Mouse (Mus musculus) cerebellum, adult 2 months (tissue): ENCODE results near the gene Maml3. TPM values are rescaled to one million over a fixed set of nuclear protein-coding genes. Genes with fewer than 3 reads are reported as not detected.

Experiments used
- DNase-seq, 2 experiments: peaks; one replicate each; pipeline ENCODE4 v3.0.0; 2021
- H3K27ac ChIP-seq: fragments of 200-500 bp; 2 replicates; pipeline ENCODE4 v1.5.1; 2012; ENCODE audit warnings: low read length, control low read depth, inconsistent platforms; ENCODE audit not compliant: insufficient read depth
- H3K27me3 ChIP-seq: fragments of 200-500 bp; 2 replicates; pipeline ENCODE4 v1.6.1; 2012; ENCODE audit warnings: inconsistent platforms, mild to moderate bottlenecking, low read length, moderate library complexity; ENCODE audit not compliant: control insufficient read depth, insufficient read depth
- H3K4me1 ChIP-seq: fragments of 200-500 bp; 2 replicates; pipeline ENCODE4 v1.6.1; 2011; ENCODE audit warnings: low read length; ENCODE audit not compliant: control insufficient read depth, insufficient read depth
- H3K4me3 ChIP-seq: fragments of 200-500 bp; replicated peaks from 2 replicates; pipeline ENCODE3; 2011; ENCODE audit warnings: mild to moderate bottlenecking, low read depth, low read length, control low read depth; ENCODE audit not compliant: insufficient read depth
- CTCF ChIP-seq: fragments of 200-500 bp; IDR thresholded peaks from 2 replicates; pipeline ENCODE4 v1.5.1; 2011; ENCODE audit warnings: low read depth, mild to moderate bottlenecking, control low read depth, low read length, moderate library complexity, borderline replicate concordance; ENCODE audit not compliant: insufficient read depth
- POLR2A ChIP-seq: fragments of 200-500 bp; IDR thresholded peaks from 2 replicates; pipeline ENCODE4 v1.6.1; 2011; ENCODE audit warnings: low read length, control low read depth, borderline replicate concordance; ENCODE audit not compliant: insufficient read depth
- WGBS: fragments of 180-500 bp; shearing (Covaris S2); methylation state at CpG from one replicate; pipeline ENCODE4 v1.1.7; 2018; 5-methylcytosine and 5-hydroxymethylcytosine counted together
- polyA plus RNA-seq: library from polyadenylated mRNA; depleted of rRNA; stranded (reverse); fragments of >200 nt; gene quantifications from 2 replicates; pipeline ENCODE4 v1.2.3, GENCODE M21; 2012

Maml3 gene
- polyA plus RNA-seq, 1 experiment: 6.5 TPM

- Histone ChIP-seq H3K4me1 (no peaks in the 10 kb centered on the region; the same call in 1 of the 2 replicates), H3K4me3 (peak overlapping the region; percentile 77), H3K27me3 (no peaks in the 10 kb centered on the region), H3K27ac (peak overlapping the region; percentile 82)
- TF ChIP-seq POLR2A (0 out of 2 replicates have a peak, but pooled peaks have one; percentile 21), CTCF (no peak)
- WGBS: 1% methylated on average over 50 of the region's 57 CpGs
- peak; percentile 90 to 93 for DNase-seq
Observed at GRCm38 (mm10) chr3:52101977-52102600, 2.8 kb downstream of the Maml3 start.

GRCm38 (mm10) chr3:52101401-52101976, 3.4 kb downstream of the Maml3 start:
- DNase-seq: no peak
- Histone ChIP-seq H3K27me3 (no peaks in the 10 kb centered on the region), H3K4me3 (peak overlapping the region; percentile 77), H3K4me1 (no peaks in the 10 kb centered on the region; the same call in 1 of the 2 replicates), H3K27ac (peak overlapping the region; percentile 82)
- TF ChIP-seq CTCF (no peak), POLR2A (no peak; the same call in 1 of the 2 replicates)
- WGBS: 1% methylated on average over 14 of the region's 14 CpGs

- peak in 1 of 2 experiments; percentile 36 for DNase-seq
- WGBS: 22% methylated on average over 9 of the region's 9 CpGs
- TF ChIP-seq CTCF: no peak
- TF ChIP-seq POLR2A: no peak
- no peaks in the 10 kb centered on the region for H3K27me3 ChIP-seq
- H3K4me3 ChIP-seq: no peak overlapping the region
- no peak overlapping the region for H3K27ac ChIP-seq
- no peaks in the 10 kb centered on the region; the same call in 1 of the 2 replicates for H3K4me1 ChIP-seq
Observed at GRCm38 (mm10) chr3:52100926-52101325, 4.0 kb downstream of the Maml3 start.

GRCm38 (mm10) chr3:52100306-52100705, 4.6 kb downstream of the Maml3 start:
- WGBS: 19% methylated on average over 4 of the region's 4 CpGs
- Histone ChIP-seq H3K27ac (no peak overlapping the region; the same call in 1 of the 2 replicates), H3K4me1 (peaks cover 1% of the 10 kb centered on the region; the same call in 1 of the 2 replicates)

GRCm38 (mm10) chr3:52099286-52099685, 5.6 kb downstream of the Maml3 start:
- 96% methylated on average over 1 of the region's 1 CpGs for WGBS
- H3K4me1 ChIP-seq: peaks cover 3% of the 10 kb centered on the region; the same call in 1 of the 2 replicates
- no peak overlapping the region for H3K27ac ChIP-seq
- H3K27me3 ChIP-seq: no peaks in the 10 kb centered on the region
- no peak overlapping the region for H3K4me3 ChIP-seq
- no peak for DNase-seq
- TF ChIP-seq CTCF: no peak
- no peak for TF ChIP-seq POLR2A

More at GRCm38 (mm10) chr3:52100306-52100705, 4.6 kb downstream of the Maml3 start:
- peak in 1 of 2 experiments; percentile 37 for DNase-seq
- Histone ChIP-seq H3K27me3 (no peaks in the 10 kb centered on the region), H3K4me3 (no peak overlapping the region)
- TF ChIP-seq CTCF (no peak), POLR2A (no peak)

- Histone ChIP-seq H3K4me3 (no peak overlapping the region), H3K27ac (no peak overlapping the region), H3K27me3 (no peaks in the 10 kb centered on the region), H3K4me1 (peaks cover 35% of the 10 kb centered on the region)
- DNase-seq: no peak
- no peak for TF ChIP-seq POLR2A
- no peak for TF ChIP-seq CTCF
- WGBS: 84% methylated on average over 7 of the region's 7 CpGs
Observed at GRCm38 (mm10) chr3:52091261-52091797, 13.5 kb downstream of the Maml3 start.

GRCm38 (mm10) chr3:52090230-52090873, 14.5 kb downstream of the Maml3 start:
- DNase-seq: no peak
- no peak for TF ChIP-seq POLR2A
- TF ChIP-seq CTCF: no peak
- H3K27ac ChIP-seq: no peak overlapping the region
- peaks cover 35% of the 10 kb centered on the region for H3K4me1 ChIP-seq
- H3K4me3 ChIP-seq: no peak overlapping the region
- WGBS: 93% methylated on average over 8 of the region's 8 CpGs
- H3K27me3 ChIP-seq: no peaks in the 10 kb centered on the region
